Mouse (Mus musculus): ENCODE data around the gene Bsph2. TPM values are rescaled to one million over a fixed set of nuclear protein-coding genes. Genes with fewer than 3 reads are reported as not detected.

The Bsph2 gene
- polyA plus RNA-seq (2015; fragmentation: Nextera tagmentation; extraction: Ambion mirVana): not detected in 2 replicates

GRCm38 (mm10) chr7:13570967-13571366 is at the start of gene Bsph2:
Gene Bsph2, minus strand, starts transcription at chr7:13571067.
- no peak for ATAC-seq (ENCODE audit: insufficient read depth)
- Histone ChIP-seq H3K9ac (no peak within 1 kb of the TSS), H3K4me2 (no peak within 1 kb of the TSS), H3K9me3 (replicated peaks) (no peaks in the 10 kb centered on the region; the same call in 1 of the 2 replicates), H3K4me1 (replicated peaks) (no peaks in the 10 kb centered on the region), H3K27me3 (no peaks in the 10 kb centered on the region), H3K27ac (replicated peaks) (no peak within 1 kb of the TSS), H3K4me3 (replicated peaks) (no peak within 1 kb of the TSS), H3K36me3 (replicated peaks) (no peaks in the 10 kb centered on the region)

- Histone ChIP-seq H3K9ac (no peak overlapping the region), H3K4me1 (replicated peaks) (no peaks in the 10 kb centered on the region), H3K4me3 (replicated peaks) (no peak overlapping the region), H3K27ac (replicated peaks) (no peak overlapping the region), H3K36me3 (replicated peaks) (no peaks in the 10 kb centered on the region), H3K27me3 (no peaks in the 10 kb centered on the region), H3K9me3 (replicated peaks) (no peaks in the 10 kb centered on the region), H3K4me2 (no peak overlapping the region)
- no peak for ATAC-seq (ENCODE audit: insufficient read depth)
- WGBS (ENCODE audit: insufficient replicate concordance): 39% methylated on average over 1 of the region's 1 CpGs
Observed at GRCm38 (mm10) chr7:13511539-13511938, 59.3 kb downstream of the Bsph2 start.

Other genes starting within 250 kb of the Bsph2 start
- 1.5 and 1.8 TPM in 2 replicates for gene Pla2g4c, start 246.4 kb downstream of the Bsph2 start, polyA plus RNA-seq (2015; fragmentation: Nextera tagmentation; extraction: Ambion mirVana)
- gene Cabp5, start 172.9 kb downstream of the Bsph2 start, polyA plus RNA-seq (2015; fragmentation: Nextera tagmentation; extraction: Ambion mirVana): not detected in 2 replicates
- gene Bsph1, start 120.2 kb downstream of the Bsph2 start, polyA plus RNA-seq (2015; fragmentation: Nextera tagmentation; extraction: Ambion mirVana): not detected in 2 replicates
- gene Sult2a5, start 52.9 kb upstream of the Bsph2 start, polyA plus RNA-seq (2015; fragmentation: Nextera tagmentation; extraction: Ambion mirVana): 0.12 and 0.23 TPM in 2 replicates
- 0.84 and 1.4 TPM in 2 replicates for gene Sult2a2, start 162.4 kb upstream of the Bsph2 start, polyA plus RNA-seq (2015; fragmentation: Nextera tagmentation; extraction: Ambion mirVana)